Mouse (Mus musculus) kidney, adult 11 months (tissue): ENCODE measurements around the gene Gm20489.
A peak's percentile ranks its signal among the peaks of the same experiment; 100 is the strongest.

Source experiments
- DNase-seq: peaks from one replicate; pipeline ENCODE4 v3.0.0; 2022

Gene Gm20489

DNA sequence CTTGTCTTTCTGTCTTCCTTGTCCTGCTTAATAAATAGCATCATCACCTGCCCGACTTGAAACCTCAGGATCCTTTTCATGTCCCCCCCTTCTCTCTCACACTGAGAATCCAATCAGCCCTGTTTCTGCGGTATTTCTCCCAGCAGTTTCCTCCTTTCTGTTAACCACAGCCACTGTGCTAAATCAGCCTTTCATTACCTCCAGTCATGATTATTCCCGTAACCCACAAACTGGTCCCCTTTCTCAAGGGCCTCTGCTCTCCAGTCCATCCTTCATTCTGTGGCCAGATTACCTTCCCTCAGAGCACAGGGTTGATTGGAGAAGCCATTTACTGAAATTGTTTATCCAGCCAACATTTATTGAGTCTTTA, at the start of gene Gm20489:
Gene Gm20489 (minus strand): TSS at position 269 of the 370 bp plus-strand sequence.
- DNase-seq: no peak

DNA sequence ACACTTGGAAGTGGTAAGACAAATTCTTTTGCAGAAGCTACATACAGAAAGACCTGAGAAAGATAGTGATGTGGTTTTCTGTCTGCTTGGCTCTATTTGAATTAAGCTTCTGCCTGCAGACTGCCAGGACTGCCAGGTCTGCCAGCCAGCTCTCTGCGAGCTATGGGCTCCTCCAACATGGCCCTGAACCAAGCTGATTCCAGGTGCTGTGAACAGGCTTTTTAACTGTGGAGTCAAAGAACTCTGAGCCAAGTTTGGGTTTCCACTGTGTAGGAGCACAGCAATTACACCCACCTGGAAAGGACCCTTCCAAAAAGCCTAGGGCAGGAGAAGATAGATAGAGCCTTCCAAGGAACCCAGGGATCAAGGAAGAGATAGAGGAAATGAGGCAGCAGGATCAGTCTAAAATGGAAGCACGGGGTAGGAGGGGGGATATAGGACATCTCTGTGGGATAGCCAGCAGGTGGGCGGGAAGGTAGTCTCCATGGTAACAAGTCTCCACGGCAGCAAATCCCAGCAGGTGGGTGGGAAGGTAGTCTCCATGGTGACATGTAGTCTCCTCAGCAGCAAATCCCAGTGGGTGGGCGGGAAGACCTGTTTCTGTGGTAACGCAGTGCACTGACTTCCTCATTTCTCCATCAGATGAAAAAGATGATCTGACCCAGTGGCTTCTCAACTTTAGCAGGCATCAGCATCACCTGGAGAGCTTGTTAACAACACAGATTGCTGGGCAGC, 45.0 kb upstream of the Gm20489 start:
- no peak for DNase-seq

DNA sequence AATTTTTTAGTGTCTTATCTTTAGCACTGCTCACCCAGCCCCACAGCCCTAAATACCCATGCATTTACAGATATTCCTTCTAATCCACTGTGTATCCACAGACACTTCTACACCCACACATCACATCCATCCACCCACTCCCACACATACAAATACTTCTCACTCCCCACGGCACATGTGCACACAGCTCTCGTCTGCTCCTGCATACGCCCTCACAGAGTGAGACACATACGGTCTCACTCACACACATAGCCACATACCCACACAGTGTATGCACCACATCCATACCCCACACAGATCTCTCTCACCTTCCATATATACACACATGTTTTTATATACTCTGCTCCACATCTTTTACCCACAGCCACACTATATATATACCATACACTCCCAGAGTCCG, 40.5 kb upstream of the Gm20489 start:
- no peak for DNase-seq

DNA sequence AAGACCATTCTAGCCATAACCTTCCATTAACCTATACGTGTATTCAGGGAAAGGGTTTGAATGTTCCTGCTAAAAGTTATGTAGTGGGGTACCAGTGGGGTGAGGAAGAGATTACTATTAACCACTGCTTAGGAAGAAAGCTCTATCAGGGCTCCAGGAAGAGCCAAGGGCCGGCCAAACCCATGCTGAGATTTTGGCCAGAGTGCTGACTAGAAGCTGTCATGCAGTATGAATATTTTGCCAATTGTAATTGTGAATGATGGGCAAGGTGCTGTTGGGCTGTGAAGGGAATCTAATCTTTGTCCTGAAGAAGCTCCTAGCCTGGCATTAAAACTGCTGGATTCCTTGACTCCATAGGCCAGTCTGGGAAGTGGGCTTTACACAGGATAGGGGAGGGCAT, 35.8 kb upstream of the Gm20489 start:
- no peak for DNase-seq

DNA sequence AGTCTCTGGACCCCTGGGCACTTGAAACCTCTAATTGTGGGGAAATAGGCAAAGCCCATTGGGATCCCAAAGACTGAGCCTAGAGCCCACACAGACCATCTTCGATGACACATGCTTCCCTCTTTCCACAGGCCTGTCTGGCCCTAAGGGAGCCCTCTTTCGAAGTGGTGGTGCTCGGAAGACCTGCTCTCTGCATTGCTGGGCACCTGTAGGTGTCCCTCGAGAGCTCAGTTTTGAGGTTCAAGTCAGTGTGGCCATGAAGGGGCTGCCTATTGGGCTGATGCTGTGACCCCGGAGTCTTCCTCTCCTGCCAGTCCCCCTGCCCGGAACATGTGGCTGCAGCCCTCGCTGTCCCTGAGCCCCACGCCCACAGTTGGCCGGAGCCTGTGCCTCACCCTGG, 32.8 kb upstream of the Gm20489 start:
- no peak for DNase-seq

DNA sequence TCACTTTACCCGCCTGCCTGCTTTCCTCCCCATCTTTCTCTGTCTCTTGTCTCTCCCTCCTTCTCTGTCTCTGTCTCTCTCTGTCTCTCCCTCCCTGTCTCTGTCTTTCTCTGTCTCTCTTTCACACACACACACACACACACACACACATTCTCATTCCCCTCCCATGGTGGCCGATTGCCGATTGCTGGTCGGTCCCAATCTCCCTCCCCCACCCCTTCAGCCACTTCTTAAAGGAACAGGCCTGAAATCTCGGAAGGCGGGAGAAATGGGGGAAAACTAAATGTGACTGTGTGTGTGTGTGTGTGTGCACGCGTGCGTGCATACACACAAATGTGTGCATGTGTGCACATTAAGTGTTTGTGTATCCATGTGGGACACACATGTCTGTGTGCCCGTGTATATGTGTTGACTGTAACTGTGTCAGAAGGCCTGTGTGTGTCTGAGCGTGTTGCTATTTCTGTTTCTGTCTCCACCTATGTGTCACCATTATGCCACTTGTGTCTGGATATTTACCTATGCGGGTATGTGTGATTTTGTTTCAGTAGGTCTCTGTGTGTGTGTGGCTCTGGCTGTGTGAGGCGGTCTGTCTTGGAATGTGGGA, 31.7 kb upstream of the Gm20489 start:
- no peak for DNase-seq

DNA sequence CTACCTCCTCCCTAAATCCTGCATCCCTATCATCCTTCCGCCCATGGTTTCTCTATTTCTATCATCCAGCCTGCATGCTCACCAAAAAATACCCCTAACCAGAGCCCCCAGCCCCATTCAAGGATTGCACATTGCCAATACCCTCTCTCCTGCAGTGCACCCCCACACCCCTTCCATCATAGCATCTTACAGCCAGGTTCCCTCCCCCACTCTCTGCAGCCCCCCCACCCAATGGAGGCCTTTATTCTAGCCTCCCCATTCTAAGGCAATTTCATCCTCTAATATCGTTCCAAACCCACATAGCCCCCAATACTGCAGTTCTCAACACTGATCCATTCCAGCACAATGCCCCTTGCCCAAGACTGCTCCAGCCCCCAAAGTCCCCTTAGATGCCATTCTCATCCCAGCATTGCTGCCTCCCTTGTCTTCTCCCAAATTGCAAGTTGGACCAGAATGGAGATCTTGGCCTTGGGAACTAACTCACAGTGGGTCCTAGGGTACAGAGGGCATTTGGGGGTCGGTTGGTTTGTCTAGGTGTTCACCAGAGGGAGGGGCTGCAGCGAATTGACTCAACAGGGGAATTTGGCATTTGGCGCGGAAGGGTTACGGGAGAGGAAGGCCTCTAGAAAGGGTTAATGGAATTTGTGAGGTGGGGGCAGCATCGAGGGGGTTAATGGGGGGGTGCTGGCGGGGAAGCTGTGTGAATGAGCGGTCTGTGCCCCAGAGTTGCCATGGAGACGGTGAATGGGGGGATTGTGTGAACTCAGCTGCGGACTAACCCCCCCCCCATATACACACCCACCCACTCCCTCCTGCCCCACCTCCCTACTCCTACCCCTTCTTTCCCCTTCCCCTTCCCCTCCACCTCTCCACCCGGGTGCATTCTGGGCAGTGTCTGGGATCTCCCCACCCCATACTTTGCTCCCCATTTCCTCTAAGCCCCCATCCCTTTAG, 30.9 kb upstream of the Gm20489 start:
- DNase-seq: no peak

DNA sequence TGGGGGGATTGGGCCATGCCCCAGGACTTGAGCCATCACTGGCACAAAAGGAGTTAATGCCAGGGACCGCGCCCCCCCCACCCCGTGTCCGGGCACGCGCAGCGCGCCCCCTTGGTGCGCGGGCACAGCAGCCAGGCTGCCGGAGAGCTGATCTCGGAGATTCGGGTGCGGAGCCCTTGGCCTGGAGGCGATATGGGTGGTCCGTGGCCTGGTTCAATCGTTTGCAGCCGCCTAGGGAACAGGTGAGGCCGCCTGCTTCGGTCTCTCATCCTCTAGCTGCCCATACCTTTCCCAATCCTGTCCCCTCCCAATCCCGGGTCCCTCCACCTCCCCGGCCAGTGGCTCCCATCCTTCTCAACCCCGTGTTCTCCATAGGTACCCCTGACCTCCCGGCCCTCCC, 30.2 kb upstream of the Gm20489 start, which contains the start of gene Nlgn3:
Gene Nlgn3 (plus strand): TSS at position 114 of the 400 bp plus-strand sequence.
- DNase-seq: no peak

DNA sequence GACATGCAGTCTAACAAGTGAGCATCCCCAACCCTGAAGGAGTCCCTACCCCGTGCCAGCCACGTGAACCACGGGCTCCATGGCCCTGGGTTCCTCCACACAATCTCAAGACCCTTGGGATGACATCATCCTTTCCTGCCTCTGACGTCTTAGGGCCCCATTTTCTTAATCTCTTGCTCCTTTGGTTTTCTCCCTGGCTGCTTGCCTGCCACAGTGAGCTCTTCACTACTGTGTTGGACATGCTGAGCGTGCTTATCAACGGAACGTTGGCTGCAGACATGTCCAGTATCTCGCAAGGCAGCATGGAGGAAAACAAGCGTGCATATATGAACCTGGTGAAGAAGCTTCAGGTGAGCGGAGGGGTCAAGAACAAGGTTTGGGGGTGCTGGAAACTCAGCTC, 21.3 kb upstream of the Gm20489 start:
- no peak for DNase-seq

DNA sequence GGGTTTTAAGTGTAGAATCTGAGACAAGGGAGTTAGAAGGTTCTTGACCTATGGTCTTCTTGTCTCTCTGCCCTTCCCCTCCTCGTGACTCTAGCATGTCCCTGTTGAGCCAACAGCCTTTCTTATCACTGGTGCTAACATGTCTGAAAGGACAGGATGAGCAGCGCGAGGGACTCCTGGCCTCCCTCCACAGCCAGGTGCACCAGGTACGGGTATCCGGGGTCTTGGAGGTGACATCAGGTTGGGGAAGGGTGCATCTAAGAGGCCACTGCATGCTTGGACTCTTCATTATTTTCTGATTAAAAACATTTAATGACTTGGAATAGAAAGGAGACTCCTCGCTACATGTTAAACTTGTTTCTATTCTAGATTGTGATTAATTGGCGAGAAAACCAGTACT, 20.2 kb upstream of the Gm20489 start:
- no peak for DNase-seq

DNA sequence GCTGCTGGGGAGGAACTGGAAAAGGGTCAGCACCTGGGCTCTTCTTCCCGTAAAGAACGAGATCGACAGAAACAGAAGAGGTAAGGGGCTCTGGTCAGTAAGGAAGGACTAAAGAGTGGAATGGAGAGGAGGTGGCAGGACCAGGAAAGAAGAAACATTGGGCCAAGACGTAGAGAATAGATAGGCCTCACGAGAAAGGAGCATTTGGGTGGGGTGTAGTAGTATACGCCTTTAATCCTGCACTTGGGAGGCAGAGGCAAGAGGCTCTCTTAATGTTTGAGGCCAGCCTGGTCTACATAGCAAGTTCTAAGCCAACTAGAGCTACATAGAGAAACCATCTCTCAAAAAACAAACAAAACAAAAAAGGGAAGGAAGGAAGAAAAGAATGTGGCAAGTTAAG, 19.6 kb upstream of the Gm20489 start:
- no peak for DNase-seq

DNA sequence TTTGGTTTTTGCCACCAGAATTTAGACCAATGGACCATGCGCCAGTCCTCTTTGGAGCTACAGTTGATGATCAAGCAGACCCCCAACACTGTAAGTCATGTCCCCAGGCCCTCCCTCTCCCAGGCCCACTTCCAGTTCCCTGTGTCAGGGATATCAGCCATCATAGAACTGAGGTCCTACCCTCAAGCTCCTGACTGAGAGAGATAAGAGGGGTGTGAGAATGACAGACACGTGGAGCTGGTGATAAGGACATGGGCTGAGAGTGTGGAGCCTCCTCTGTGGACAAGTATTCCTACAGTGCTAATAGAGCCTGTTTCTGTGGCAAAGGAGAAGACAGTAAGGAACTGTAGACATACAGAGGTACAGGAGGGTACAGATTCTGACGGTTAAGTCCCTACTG, 18.7 kb upstream of the Gm20489 start:
- DNase-seq: no peak

DNA sequence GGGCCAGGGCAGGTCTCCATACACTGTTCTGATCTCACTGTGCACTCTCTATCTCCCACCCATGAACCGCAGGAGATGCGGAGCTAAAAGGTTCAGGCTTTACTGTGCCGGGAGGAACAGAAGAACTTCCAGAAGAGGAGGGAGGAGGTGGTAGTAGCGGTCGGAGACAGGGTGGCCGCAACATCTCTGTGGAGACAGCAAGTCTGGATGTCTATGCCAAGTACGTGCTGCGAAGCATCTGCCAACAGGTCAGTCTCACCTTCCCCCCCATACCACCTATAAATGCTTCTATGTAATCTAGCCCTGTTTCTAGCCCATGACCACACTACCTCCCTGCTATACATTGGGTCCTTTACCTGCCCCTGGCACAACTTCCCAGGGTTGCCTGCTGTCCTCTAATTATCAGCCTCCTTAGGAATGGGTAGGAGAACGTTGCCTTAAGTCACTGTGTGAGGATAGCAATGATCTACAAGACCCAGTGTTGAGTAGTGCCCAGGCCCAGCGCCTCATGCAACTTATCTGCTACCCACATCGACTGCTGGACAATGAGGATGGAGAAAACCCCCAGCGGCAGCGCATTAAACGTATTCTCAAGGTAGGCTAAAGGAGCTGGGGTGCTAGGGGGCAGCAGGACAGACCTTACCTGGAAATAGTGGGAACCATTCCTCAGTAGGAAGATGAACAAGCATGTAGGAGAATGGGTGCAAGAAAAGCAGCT, 17.3 kb upstream of the Gm20489 start:
- DNase-seq: no peak

DNA sequence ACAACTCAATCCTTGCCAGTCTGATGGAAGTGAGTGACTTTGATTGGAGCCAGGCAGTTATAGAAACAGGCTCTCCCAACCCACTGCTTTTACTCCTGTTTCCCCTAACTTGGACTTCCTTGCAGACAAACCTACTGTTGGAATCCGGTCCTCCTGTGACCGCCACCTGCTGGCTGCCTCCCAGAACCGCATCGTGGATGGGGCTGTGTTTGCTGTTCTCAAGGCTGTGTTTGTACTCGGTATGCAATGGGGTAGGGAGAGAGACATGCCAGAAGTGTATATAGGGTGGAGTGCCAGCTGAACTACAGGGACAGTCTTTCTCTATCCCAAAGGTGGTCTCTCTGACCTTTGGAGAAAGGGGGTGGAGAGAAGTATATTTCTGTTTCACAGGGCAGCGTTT, 16.7 kb upstream of the Gm20489 start:
- peak; percentile 39 for DNase-seq

DNA sequence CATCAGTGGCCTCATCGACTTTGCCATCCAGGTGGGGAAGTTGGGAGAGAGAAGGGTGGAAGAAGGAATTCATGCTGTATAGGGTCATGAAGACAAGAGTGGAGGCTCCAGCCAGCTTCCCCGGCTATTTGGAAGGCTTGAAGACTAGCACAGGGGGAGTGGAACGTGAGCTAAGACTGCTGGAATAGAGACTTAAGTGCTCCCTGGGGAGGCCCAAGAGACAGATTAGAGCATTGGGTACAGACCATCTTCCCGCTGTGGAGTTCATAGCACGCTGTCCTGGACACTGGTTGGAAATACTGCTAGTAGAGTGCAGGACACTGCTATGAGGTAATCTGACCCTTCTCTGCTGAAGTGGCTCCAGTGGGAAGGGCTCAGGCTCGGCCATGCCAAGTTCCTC, 14.0 kb upstream of the Gm20489 start:
- DNase-seq: no peak

DNA sequence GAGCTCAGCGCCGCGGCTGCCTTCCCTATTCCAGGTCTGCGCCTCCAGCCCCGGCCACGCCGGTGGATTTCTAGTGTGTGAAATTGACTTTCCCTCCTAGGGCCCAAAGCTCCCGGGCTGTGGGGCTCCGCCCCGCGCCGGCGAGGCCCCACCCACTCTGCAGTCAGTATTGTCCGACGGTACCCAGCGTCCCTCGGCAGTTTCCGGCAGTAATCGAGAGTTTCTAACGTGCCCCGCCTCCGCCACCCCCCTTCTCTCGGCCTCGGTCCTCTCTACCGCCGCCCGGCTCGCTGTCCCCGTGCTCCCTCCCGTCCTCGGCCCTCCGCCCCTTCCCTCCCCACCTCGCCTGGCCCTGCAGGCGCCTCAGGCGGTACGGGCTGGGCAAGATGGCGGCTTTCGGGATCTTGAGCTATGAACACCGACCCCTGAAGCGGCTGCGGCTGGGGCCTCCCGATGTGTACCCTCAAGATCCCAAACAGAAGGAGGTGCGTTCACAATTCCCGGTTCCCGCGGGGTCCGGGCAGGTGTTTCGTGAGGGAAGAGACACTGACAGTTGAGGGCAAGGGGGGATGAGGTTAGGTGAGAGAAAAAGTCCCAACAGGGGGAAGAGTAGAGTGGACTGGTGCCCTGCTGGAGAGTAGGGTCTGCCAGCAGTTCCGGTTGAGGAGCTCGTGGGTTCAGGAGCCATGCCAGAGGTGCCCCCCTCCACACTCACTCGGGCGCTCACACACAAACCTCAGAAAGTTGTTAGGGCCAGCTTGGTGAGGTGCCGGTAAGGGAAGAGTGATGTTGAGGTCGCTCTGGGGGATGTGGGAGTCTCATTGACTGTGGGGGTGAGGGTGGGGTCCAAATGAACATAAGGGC, 5.3 kb upstream of the Gm20489 start, which contains the start of gene Med12:
Gene Med12 (plus strand): TSS at position 156 of the 864 bp plus-strand sequence.
- DNase-seq: peak; percentile 92

DNA sequence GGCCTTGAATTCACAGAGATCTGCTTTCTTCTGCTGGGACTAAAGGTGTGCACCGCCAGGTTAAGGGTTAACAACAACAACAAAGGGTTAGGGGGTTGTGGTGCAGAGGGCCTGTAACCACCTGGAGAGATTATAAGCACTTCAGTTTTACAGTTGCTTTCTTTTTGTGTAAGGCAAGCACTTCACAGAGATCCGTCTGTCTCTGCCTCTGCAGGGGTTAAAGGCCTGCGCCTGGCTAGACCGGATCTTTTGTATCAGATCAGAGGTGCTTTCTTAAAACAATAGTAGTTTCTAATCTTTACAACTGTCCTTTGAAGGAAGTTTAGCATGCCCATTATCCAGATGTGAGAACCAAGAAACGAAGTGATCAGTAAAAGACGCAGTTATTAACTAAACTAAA, 4.6 kb upstream of the Gm20489 start:
- DNase-seq: no peak

DNA sequence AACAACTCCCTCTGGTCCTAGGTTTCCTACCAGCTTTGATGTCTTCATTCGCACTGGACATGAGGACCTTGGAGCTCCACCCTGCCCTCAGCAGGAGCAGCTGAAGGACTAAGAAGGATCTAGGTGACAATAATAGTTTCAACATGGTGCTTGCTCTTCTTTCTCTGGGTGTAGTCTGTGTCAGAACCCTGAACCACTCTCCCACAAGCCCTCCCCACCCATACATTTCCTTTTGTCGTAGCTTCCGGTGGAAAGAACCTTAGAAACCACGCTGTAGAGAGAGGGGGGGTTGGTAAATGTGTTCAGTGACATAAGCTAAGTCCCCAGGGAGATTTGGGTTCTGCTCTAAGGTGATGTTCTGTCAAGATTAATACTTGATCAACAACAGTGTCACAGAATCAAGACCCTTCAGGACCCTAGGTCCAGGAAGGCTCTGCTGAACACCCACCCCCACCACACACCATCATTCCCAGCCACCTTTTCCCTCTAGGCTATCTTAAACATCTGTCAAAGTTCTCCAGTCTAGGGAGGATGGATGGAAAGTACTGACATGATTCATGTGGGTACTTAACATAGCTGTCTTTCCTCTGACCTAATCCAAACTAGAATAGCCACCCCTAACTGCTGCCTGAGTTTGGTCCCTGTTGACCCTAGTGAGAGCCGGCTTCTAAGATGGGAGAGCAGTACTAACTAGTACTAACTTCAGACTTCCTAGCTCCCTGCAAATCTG, 633 bp downstream of the Gm20489 start, which contains the start of gene Il2rg:
Gene Il2rg (minus strand): TSS at position 231 of the 730 bp plus-strand sequence.
- DNase-seq: no peak

DNA sequence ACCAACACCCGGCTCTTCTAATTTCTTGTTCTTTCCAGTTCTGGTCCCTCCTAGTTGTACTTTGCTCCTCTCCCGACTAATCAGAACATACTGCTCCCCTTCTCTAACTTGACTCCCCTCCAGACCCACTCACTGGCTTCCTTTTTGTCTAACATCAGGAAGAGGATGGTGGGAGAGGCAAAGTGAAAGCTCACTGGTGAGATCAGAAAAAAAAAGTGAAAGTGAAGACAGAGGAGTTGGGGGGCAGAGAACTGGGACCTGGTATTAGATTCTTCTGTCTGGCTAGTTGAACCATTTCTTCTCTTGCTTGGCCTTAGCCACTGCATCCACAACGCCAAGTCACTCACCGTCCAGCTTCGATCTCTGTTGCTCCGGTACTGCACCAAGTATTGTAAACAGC, 2.2 kb downstream of the Gm20489 start:
- no peak for DNase-seq

DNA sequence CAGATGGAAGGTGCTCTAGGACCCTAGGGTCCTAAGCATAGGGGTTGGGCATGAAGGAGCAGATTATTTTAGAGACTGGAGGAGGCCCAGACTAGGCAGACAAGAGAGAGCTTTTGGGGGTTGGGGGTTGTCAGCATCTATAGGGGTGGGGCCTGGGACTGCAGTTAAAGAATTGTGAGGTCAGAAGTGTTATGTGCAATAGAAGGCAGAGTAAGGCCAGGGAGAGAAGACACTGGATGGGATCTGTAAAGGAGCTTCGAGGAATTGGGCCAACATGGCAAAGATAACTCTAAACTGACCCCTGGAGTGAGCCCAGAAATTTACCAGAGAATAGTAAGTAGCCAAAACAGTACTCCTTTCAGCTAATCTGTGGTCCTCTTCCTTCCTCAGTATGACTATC, 4.9 kb downstream of the Gm20489 start, which contains the start of gene Gm614:
Gene Gm614 (minus strand): TSS at position 101 of the 400 bp plus-strand sequence.
- DNase-seq: no peak
